Mouse (Mus musculus) T-helper 17 cell (primary cell): ENCODE results near the gene Rcan1.
"Not testable (repeated sequence)": the region's sequence is repeated elsewhere in the genome, so short reads cannot be mapped to it uniquely, and the experiment has no call there.

ENCODE experiments used
- in situ Hi-C, 2 experiments: fragments of 300-600 bp; cut with MboI, MseI; formaldehyde crosslinking; loops; 1 replicate in 1 of 2; 2 replicates in 1 of 2; pipeline ENCODE4 v1.15.1; 2025; ENCODE audit warnings: high pct_unique_total_duplicates in 2 of 2

Rcan1 gene

DNA sequence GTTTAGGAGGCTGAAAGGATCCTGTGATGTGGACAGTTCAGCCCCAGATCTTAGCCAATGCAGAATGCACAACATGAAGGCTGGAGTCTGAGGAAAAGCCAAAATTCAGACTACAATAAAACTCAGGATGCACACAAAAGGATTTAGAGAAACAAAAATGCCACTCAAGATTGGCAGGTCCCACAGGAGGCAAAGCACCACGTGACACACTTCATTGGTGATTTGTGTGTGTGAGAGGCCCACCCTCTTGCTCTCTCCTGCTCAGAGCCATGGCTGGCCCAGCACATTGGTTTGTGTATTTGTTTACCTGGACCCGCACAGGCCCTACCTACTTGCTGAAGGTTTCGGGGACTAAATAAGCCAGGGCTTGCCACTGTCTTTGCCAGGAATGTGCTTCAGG lies 29.5 kb downstream of the Rcan1 start:
- in situ Hi-C loops = loop anchor here in 1 of 2 experiments (5.0 kb wide), 1 partner anchor 64 kb away; no protein-coding TSS in a partner anchor

DNA sequence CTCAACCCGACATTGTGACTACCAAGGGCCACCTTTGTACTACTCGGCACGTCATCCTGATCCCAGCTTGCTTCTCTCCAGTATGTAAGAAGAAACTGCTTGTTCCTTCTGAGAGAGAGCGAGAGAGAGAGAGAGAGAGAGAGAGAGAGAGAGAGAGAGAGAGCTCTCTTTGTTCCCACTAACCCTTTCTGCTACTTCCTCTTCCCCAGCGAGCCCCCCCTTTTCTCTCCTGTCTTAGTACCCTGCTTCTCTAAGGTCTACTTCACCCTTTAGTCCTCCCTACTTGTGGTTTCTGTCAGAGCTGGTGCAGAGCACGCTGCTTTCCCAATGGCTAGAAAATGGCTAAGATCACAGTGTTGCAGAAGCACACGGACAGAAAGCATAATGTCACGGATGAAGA lies 30.4 kb downstream of the Rcan1 start:
- in situ Hi-C loops = loop anchor here in 1 of 2 experiments (5.0 kb wide), 1 partner anchor 63 kb away; no protein-coding TSS in a partner anchor

DNA sequence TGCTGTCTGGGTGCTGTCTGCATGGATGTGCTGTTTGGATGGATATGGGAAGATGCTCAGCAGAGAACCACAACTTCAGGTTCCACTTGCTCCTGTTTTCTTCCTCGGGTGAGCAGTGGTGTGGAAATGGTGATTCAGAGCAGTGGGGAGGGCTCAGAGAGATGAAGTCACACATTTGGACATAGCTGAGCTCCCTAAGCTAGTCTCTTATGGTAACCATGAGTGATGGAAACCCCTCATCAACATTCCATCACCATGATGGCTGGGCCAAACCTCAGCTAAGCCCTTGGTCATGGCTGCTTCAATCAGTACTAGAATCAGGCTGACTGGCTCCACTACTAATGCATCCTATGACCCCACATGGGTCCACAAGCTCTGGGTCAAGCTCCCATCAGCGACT lies 30.9 kb downstream of the Rcan1 start:
- in situ Hi-C loops = loop anchor here in 1 of 2 experiments (5.0 kb wide), 1 partner anchor 62 kb away; no protein-coding TSS in a partner anchor

DNA sequence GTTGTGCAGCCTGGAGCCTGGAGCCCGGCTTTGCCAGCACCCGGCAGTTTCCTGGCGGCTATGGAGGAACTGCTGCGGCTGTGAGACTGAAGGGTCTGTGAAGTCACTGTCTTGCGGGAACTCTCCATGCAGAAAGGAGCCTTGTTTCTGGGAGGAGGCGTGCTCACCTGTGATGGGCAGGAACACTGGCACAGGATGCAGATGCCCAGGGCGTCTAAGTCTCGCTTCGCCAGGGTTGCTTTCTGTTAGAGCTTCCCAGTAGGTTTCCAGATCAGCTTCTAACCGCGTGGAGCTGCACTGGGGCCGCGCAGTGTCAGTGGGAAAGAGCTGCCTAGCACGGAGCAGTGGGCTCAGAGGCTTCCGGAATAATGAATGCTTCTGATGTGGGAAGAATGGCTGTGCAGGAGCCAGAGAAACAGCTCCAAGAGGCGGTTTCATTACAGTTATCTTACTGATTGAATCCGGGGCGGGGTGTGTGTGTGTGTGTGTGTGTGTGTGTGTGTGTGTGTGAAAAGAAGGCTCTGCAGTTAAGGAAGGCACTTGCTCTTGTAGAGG lies 35.2 kb downstream of the Rcan1 start:
- in situ Hi-C loops = no loop called here

DNA sequence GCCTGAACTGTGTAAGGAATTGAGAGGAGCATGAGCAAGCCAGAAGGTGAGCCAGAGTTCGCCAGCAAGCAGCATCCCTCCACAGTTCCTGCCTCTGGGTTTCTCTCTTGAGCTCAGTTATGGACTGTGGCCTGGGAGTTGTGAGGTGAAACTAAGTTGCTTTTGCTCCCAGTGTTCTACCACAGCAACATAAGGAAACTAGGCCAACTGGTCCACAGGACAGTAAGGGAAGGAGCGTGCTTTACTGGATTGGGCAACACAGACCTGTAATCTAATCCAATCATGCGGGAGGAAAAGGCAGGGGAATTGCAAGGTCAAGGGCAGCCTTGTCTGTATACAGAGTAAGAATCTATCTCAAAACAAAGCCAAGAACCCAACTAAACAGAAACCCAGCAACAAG lies 37.5 kb downstream of the Rcan1 start:
- in situ Hi-C loops = no loop called here

DNA sequence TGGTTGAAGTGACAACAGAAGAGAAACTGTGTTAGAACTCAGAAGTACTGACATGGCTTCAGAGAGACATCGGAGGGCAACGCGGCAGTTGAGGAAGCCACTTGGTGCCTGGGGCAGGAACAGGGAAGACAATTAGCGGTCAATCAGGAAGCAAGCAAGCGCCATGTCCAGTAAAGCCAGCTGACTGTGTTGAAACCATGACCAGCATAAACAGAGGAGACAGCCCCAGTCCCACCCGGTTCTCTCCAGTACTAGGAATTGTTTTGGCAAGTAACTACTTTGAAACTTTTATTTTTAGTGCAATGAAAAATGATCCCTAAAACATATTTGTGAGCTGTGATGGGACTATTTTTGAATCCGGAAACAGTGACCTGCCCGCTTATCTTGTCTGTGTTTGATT lies 39.9 kb downstream of the Rcan1 start:
- in situ Hi-C loops = no loop called here

DNA sequence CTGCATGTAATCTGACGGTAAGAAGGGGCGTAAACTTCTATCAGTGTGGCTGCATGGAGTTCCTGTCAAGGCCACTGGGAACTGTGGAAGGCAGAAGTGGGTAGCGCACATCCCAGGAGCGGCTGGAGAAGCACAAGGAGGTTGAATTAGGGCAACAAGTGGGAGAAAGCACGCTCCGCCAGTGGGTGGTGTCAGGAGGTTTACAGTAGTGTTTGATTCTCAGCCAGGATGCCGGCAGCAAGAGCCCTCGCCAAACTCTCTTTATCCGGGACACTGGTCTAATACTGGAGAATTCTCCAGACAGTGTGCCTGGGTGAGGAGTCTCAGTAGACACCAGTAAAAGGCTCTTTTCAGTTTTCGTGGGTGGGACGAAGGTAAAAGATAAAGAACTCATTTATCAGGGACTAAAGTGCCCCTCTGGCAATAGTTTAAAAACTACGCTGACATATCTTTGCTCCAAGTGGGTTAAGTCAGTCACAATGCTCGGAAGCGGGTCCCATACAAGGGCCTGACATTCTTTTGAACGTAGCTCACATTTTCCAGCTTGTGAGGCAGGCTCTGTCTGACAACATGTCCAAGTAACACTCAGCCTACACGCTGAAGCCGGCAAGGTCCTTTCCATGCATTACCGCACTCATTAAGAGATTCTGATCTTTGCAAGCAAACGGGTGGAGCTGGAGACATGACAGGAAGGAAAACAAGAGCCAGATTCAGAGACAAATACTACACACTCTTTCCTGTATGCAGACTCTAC lies 42.3 kb downstream of the Rcan1 start:
- in situ Hi-C loops = no loop called here

DNA sequence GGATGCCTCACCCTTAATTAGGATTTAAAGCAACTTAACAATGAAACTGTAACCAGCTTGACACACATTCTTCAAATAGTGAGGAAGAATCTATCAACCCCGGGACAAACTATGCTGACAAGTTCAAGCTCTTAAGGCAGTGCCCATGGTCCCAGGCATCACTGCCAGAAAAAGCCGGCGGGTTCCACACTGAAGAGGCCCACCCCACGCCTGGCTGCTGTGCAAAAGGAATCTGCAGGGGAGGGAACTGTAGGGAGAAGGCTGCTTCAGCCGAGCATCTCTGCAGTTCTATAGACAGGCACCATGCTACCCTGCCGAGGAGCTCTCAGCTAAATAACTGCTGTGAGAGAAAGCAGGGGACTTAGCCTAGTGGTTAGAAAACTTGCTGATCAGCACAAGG lies 44.0 kb downstream of the Rcan1 start:
- in situ Hi-C loops = no loop called here

DNA sequence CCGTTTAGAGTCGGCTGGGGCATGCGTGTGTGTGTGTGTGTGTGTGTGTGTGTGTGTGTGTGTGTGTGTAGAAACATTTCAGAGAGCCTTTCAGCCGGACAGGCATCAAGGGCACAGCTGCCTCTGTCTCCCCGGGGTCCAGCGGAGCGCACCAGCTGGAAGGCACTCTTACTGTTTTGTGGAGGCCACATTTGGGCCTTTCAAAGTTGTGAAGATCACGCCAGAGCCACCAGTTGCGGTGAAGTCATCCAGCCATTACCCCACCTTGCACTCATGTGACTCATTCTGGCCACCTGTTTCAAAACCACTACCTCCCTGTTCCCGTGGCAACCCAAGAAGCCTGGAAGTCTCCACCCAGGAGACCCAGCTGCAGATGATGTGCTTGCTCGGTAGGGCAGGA lies 44.8 kb downstream of the Rcan1 start:
- in situ Hi-C loops = no loop called here

DNA sequence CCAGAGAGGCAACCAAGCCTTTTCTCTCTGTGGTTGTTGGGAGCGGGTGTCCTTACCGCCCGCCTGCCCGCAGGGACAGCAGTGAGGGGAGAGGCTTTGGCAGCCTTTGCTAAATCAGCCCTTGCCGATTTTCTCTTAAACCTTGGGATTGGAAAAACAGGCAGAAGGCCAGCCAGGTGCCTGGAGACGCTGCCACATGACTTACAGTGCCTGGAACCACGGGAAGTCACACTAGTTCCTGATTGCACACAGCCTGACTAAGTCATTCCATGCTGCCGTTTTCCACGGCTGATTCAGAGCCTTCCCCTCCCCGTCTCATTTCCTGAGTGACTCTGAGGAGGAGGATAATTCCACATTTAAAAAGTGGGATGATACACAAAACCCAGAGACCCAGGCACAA lies 47.3 kb downstream of the Rcan1 start:
- in situ Hi-C loops = no loop called here

DNA sequence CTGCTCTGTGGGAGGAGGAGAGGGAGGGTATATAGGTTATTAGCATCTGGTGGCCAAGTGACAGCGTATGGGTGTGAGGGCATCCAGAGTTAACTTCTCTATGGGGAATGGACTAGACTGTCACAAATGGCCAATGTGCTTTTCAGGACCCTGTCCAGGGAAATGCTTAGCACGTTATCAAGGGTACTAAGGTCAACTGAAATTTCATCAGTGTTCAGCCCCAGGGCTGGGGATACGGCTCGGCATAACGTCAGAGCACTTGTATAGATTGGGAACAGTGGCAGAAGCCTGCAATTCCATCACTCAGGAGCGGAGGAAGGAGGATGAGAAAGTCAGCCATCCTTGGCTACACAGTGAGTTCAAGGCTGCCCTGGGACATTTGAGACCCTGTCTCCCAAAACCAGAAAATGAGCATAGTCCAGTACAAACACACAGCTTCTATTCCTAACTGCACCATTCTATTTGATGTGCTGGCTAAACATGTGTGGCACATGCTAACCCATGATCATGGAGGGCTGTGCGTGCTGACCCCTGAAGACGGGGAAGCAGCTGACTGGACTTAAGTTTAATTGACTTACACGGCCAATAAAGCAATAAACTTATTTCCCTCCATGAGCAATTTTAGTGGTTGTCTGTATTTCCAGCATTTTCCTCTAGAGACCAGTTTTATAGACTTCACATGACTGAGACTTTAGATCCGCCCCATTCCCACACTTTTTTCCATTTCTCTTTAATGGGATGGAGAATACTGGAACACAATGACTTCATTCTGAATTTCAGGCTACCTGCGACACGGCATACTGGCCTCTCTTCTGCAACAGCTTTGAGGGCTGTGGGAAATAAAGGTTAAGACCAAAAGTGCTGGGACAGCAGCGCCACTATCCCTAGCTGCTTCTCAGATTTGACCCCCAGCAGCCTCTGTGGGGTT lies 48.0 kb downstream of the Rcan1 start:
- in situ Hi-C loops = no loop called here

DNA sequence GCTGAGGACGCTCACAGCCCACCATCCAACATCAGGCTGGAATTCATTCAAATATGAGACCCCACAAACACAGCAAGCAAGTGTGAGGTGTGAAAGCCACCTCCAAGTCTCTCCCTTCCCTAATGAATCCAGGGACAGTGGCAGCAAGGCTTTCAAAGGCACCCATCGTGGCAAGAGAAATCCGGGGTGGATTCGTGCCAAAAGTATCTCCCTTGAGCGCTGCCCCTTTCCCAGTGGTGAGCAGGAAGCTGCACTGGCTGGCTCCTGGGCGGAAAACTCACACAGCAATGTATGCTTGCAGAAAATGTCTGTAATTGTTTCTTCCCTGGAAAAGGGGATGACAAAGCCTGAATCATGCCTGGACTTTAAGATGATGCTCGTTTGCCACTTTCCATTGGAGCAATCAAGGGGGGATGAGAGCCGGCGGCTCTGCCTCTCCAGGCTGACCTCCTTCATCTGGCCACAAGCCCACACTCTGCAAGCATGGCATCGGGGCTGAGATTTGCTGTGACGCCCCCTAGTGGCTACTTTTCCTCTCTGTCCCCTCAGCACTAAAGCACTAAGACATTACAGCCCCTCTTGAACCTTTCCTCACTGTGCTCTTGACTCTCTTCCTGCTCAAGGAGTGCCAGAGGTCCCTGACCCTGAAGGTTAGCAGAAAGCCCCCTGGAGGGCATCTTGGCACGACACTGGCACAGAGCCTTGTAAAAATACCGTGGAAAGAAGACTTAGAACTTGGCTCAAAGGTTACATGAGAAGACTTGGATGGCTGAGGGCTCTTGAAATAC lies 49.3 kb downstream of the Rcan1 start:
- in situ Hi-C loops = no loop called here

DNA sequence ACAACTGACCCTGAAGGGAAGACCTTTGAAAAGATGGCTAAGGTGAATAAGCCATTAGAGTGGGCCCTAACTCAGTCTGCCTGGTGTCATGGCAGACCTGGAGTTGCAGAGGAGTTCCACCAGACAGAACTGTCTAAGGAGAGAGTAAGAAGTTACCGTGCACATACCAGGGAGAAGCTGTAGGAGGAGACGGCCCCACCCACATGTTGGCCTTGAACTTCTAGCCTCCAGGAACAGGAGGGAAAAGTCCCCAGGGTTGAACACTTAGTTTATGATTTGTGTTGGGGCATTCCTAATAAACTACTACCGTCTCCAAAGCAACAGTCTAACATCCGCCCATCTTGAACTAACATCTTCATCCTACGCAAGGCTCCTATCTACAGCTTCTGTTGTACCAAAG lies 50.0 kb downstream of the Rcan1 start:
- in situ Hi-C loops = no loop called here

DNA sequence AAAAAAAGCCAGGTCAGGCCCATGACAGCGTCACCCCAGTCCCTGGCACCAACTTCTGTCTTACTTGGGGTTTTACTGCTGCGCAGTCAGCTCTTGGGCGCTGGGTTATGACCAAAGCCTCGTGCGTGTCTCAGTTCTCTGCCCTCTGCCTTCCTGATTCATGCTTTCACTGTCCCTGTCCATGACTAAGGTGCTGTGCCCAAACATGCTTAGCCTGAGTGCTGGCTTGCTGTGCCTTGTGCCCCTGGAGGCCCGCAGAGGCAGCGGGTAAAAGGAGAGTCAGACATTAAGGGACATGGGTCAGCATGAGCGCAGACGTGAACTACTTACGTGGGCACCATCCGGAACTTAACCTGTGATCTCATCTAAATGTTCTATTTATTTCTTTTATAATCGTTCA lies 51.6 kb downstream of the Rcan1 start:
- in situ Hi-C loops = no loop called here

DNA sequence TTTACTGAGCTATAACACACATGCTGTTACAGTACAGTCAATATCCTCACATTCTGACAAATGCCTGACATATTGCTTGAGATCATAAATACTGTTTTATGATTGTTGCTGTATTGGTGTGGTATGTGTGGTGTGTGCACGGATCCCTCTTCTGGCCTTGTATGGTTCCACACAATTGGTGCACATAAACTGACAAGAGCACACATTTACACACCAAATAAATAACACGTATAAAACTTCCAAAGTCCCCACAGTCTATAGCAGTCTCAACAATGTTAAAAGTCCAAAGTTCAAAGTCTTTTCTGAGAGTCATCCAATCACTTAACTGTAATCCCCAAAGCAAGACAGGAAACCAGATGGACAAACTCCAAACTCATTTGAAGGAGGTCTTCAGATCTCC lies 53.4 kb downstream of the Rcan1 start:
- in situ Hi-C loops = no loop called here

DNA sequence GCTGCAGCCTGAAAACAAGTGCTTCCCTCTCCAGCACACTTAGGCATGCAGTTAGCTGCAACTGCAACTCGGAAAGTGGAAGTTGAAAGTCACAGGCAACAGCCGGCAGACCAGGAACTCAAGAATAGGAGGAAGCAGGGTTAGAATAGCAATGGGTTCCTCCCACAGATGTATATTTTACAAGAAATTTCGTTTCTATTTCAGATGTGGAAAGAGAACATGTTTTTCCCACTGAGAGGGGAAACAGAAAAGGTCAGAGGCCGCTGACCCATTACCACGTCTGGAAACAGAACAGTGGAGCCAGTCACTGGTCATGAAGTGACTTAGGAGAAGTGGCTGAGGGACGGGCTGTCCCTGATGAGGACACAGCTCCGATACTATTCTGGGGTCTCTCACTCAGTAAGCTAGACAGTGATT lies 55.0 kb downstream of the Rcan1 start:
- in situ Hi-C loops = no loop called here

DNA sequence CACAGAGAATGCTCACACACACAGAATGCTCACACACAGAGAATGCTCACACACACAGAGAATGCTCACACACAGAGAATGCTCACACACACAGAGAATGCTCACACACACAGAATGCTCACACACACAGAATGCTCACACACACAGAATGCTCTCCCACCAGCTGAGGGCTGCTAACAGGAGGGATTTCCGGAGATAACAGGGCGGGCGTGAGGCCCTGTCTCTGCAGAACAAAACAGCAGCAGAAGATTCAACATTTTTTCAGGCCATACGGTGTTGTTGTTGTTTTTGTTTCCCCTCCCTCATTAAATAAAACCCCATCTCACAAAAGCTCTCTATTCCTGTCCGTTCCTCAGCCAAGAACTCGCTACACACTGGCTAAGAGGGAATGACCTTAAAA lies 55.6 kb downstream of the Rcan1 start:
- in situ Hi-C loops = not testable (repeated sequence)

DNA sequence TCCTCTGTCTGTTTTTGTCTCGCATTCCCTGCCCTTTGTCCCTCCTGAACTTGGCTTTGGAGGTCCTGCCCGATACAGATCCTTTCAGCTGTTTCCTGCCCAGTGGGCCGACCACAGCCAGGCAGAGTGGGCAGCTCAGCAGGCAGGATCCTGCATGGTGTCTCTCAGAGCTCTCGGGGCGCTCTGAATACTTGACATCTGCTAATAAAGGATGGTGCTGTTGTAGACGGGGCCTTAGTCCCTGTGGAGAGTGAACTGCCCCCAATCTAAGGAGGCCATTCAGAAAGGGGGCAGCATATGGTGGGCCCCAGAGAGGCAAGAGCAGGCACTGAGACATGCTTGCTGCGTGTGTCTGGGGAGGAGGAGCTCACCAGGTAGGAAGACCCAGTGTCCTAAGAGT lies 57.8 kb downstream of the Rcan1 start:
- in situ Hi-C loops = no loop called here

DNA sequence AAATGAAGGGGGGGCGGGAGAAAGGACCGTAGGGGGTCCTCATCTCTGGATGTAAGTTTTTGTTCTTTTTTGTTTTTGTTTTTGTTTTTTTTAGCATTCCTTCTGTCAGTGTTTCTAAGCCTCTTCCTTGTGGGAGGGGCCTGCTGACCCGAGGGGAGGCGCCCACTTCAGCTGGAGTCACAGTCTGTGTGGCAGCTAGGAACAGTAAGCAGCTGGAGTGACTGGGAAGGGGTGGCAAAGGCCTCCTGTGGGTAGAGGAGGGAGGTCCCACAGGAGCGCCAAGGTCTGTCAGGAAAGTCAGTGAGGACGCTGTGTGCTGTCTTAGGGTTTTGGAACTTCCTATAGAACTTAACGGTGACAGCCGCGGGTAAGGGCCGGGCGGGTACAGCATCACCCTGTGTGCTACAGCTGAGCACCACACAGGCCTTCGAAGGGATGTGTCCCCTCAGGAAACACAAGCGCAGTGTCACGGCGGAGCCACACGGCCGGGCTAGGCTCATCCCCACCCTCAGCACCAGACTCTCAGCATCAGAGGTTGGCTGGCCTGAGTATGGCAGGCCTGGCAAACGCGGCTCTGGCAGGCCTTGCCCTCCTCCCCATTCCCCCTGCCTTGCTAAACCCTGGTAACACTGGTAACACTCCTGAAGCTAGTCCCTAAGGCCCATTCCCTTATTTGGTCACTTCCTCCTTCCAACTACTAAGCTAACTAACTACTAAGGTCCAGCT lies 58.5 kb downstream of the Rcan1 start:
- in situ Hi-C loops = no loop called here

DNA sequence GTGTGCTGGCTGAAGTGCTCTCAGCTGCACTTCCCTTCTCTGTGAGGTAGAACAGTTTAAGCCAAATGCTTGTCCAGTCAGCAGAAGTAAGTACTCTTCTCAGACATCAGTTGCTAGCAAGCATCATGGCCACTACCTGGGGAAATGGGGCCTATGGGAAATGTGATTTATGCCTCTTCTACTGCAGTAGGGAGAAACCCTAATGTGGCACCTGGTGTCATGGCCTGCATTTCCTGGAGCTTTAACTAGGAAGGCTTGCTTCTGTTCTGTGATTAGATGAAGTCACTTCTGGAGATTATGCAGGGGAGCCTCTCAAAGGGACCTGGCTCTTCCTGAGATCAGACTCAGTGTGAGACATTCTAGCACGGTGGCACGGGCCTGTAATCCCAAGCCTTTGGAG lies 60.3 kb downstream of the Rcan1 start:
- in situ Hi-C loops = no loop called here

DNA sequence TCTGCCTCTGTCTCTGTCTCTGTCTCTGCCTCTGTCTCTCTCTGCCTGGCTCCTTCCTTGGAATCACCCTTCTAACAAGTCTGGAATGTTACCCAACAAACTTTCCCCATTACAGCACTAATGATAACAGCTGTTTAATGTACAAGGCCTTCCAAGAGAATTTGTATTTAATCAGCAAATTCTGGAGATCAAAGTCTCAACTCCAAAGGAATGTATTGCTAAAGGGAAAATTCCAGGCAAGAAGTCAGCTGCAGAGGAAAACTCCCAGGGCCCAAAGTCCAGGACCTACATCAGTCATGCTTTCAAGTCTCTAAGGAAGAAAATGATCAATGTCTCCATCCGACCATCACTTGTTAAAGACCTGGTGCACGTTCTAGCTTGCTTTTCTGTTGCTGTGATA lies 62.8 kb downstream of the Rcan1 start:
- in situ Hi-C loops = no loop called here
